Mouse (Mus musculus) liver, embryonic 13.5 days (tissue): ENCODE data around the gene Lims1. TPM values are rescaled to one million over a fixed set of nuclear protein-coding genes. Genes with fewer than 3 reads are reported as not detected.

Experiments
- ATAC-seq: fragments of 200-750 bp; cut with Nextera tagmentation; 2 replicates; pipeline ENCODE4 v1.8.0; 2017; ENCODE audit warnings: low read depth, mild to moderate bottlenecking, moderate number of reproducible peaks, moderate library complexity
- DNase-seq: peaks from one replicate; pipeline ENCODE4 v3.0.0; 2022
- H3K27ac ChIP-seq: fragments of 300-500 bp; sonication (generic); 2 replicates; pipeline ENCODE4 v1.5.1; 2015; ENCODE audit warnings: moderate library complexity, mild to moderate bottlenecking, inconsistent platforms
- H3K27me3 ChIP-seq: fragments of 300-500 bp; sonication (generic); 2 replicates; pipeline ENCODE4 v1.6.1; 2015; ENCODE audit warnings: mild to moderate bottlenecking, inconsistent platforms
- H3K36me3 ChIP-seq: fragments of 300-500 bp; sonication (generic); 2 replicates; pipeline ENCODE4 v1.6.1; 2015; ENCODE audit warnings: mild to moderate bottlenecking, inconsistent platforms
- H3K4me1 ChIP-seq: fragments of 300-500 bp; sonication (generic); replicated peaks from 2 replicates; pipeline ENCODE4 v1.6.1; 2015; ENCODE audit warnings: inconsistent platforms
- H3K4me2 ChIP-seq: fragments of 300-500 bp; sonication (generic); 2 replicates; pipeline ENCODE4 v1.6.1; 2015; ENCODE audit warnings: inconsistent platforms, mild to moderate bottlenecking, moderate library complexity
- H3K4me3 ChIP-seq: fragments of 300-500 bp; sonication (generic); replicated peaks from 2 replicates; pipeline ENCODE4 v1.5.1; 2015; ENCODE audit warnings: mild to moderate bottlenecking, inconsistent platforms
- H3K9ac ChIP-seq: fragments of 300-500 bp; sonication (generic); 2 replicates; pipeline ENCODE4 v1.6.1; 2015; ENCODE audit warnings: mild to moderate bottlenecking, inconsistent platforms
- H3K9me3 ChIP-seq: fragments of 300-500 bp; sonication (generic); replicated peaks from 2 replicates; pipeline ENCODE4 v1.6.1; 2016; ENCODE audit warnings: inconsistent platforms
- WGBS: fragments of 180-500 bp; shearing (Covaris S2); methylation state at CpG from one replicate; pipeline ENCODE4 v1.1.7; 2015; ENCODE audit not compliant: insufficient replicate concordance; 5-methylcytosine and 5-hydroxymethylcytosine counted together
- polyA plus RNA-seq: library from polyadenylated mRNA; unstranded; fragments of >200 nt; fragmentation: Nextera tagmentation; extraction: Ambion mirVana; gene quantifications from 2 replicates; pipeline ENCODE4 v1.2.1, GENCODE M21; 2015

Gene Lims1
- polyA plus RNA-seq, 1 experiment from 2014 or later = 107 TPM

- H3K4me1 ChIP-seq = peaks cover 53% of the 10 kb centered on the region
- H3K4me2 ChIP-seq = no peak overlapping the region
- ATAC-seq (no peak), DNase-seq (no peak)
- no peaks in the 10 kb centered on the region for H3K27me3 ChIP-seq
- H3K27ac ChIP-seq = no peak overlapping the region; the same call in 1 of the 2 replicates
- WGBS = 35% methylated on average over 3 of the region's 3 CpGs
- H3K36me3 ChIP-seq = no peaks in the 10 kb centered on the region
- no peak overlapping the region for H3K9ac ChIP-seq
- no peaks in the 10 kb centered on the region for H3K9me3 ChIP-seq
- no peak overlapping the region for H3K4me3 ChIP-seq
Measured at GRCm38 (mm10) chr10:58350600-58350999, 27.3 kb downstream of the Lims1 start.

- H3K27me3 ChIP-seq = no peaks in the 10 kb centered on the region
- no peak overlapping the region for H3K4me3 ChIP-seq
- no peak overlapping the region for H3K4me2 ChIP-seq
- peaks cover 54% of the 10 kb centered on the region for H3K4me1 ChIP-seq
- no peak overlapping the region for H3K9ac ChIP-seq
- H3K9me3 ChIP-seq = no peaks in the 10 kb centered on the region
- H3K27ac ChIP-seq = 0 out of 2 replicates have a peak overlapping the region, but pooled peaks have one; percentile 31
- no peak for ATAC-seq
- no peak for DNase-seq
- H3K36me3 ChIP-seq = no peaks in the 10 kb centered on the region
- 29% methylated on average over 2 of the region's 2 CpGs for WGBS
Measured at GRCm38 (mm10) chr10:58351670-58352069, 28.4 kb downstream of the Lims1 start.

GRCm38 (mm10) chr10:58352364-58352763 lies 29.1 kb downstream of the Lims1 start:
- ATAC-seq (no peak), DNase-seq (no peak)
- no peak overlapping the region for H3K27ac ChIP-seq
- H3K4me1 ChIP-seq = peaks cover 54% of the 10 kb centered on the region
- no peaks in the 10 kb centered on the region for H3K36me3 ChIP-seq
- no peaks in the 10 kb centered on the region for H3K9me3 ChIP-seq
- no peak overlapping the region for H3K9ac ChIP-seq
- no peaks in the 10 kb centered on the region for H3K27me3 ChIP-seq
- WGBS = 56% methylated on average over 3 of the region's 3 CpGs
- H3K4me2 ChIP-seq = no peak overlapping the region
- H3K4me3 ChIP-seq = no peak overlapping the region

GRCm38 (mm10) chr10:58354561-58354960 lies 31.3 kb downstream of the Lims1 start:
- no peak overlapping the region for H3K9ac ChIP-seq
- peak overlapping the region; percentile 15 for H3K27ac ChIP-seq
- no peaks in the 10 kb centered on the region for H3K36me3 ChIP-seq
- H3K4me3 ChIP-seq = no peak overlapping the region
- H3K9me3 ChIP-seq = no peaks in the 10 kb centered on the region
- DNase-seq (no peak), ATAC-seq (peak; percentile 86)
- WGBS = 3% methylated on average over 3 of the region's 3 CpGs
- H3K4me2 ChIP-seq = peak overlapping the region; percentile 19
- peaks cover 57% of the 10 kb centered on the region for H3K4me1 ChIP-seq
- H3K27me3 ChIP-seq = no peaks in the 10 kb centered on the region

- no peaks in the 10 kb centered on the region for H3K27me3 ChIP-seq
- no peak overlapping the region for H3K9ac ChIP-seq
- DNase-seq (no peak), ATAC-seq (no peak)
- H3K4me1 ChIP-seq = peaks cover 46% of the 10 kb centered on the region
- H3K36me3 ChIP-seq = no peaks in the 10 kb centered on the region
- peak overlapping the region; percentile 6; the same call in 1 of the 2 replicates for H3K27ac ChIP-seq
- H3K9me3 ChIP-seq = no peaks in the 10 kb centered on the region
- H3K4me2 ChIP-seq = no peak overlapping the region
- 83% methylated on average over 3 of the region's 3 CpGs for WGBS
- no peak overlapping the region for H3K4me3 ChIP-seq
Measured at GRCm38 (mm10) chr10:58356460-58356859, 33.2 kb downstream of the Lims1 start.

- no peaks in the 10 kb centered on the region for H3K27me3 ChIP-seq
- no peaks in the 10 kb centered on the region for H3K9me3 ChIP-seq
- DNase-seq = no peak
- H3K4me3 ChIP-seq = no peak overlapping the region
- no peak for ATAC-seq
- H3K4me2 ChIP-seq = no peak overlapping the region
- H3K27ac ChIP-seq = no peak overlapping the region
- no peaks in the 10 kb centered on the region for H3K36me3 ChIP-seq
- peaks cover 44% of the 10 kb centered on the region for H3K4me1 ChIP-seq
- H3K9ac ChIP-seq = no peak overlapping the region
- WGBS = 36% methylated on average over 2 of the region's 2 CpGs
Measured at GRCm38 (mm10) chr10:58359123-58359522, 35.9 kb downstream of the Lims1 start.

- H3K4me1 ChIP-seq = peaks cover 44% of the 10 kb centered on the region
- no peak overlapping the region for H3K27ac ChIP-seq
- H3K9me3 ChIP-seq = no peaks in the 10 kb centered on the region
- DNase-seq (no peak), ATAC-seq (no peak)
- no peak overlapping the region for H3K4me2 ChIP-seq
- no peaks in the 10 kb centered on the region for H3K27me3 ChIP-seq
- no peaks in the 10 kb centered on the region for H3K36me3 ChIP-seq
- 75% methylated on average over 7 of the region's 7 CpGs for WGBS
- H3K9ac ChIP-seq = no peak overlapping the region
- H3K4me3 ChIP-seq = no peak overlapping the region
Measured at GRCm38 (mm10) chr10:58359952-58360351, 36.7 kb downstream of the Lims1 start.

- H3K9ac ChIP-seq = 0 out of 2 replicates have a peak overlapping the region, but pooled peaks have one; percentile 18
- WGBS = 30% methylated on average over 1 of the region's 1 CpGs
- no peaks in the 10 kb centered on the region; the same call in 1 of the 2 replicates for H3K36me3 ChIP-seq
- H3K27me3 ChIP-seq = no peaks in the 10 kb centered on the region
- no peak overlapping the region for H3K4me2 ChIP-seq
- no peaks in the 10 kb centered on the region for H3K9me3 ChIP-seq
- no peak overlapping the region for H3K4me3 ChIP-seq
- ATAC-seq (no peak), DNase-seq (no peak)
- no peak overlapping the region for H3K27ac ChIP-seq
- H3K4me1 ChIP-seq = peaks cover 55% of the 10 kb centered on the region
Measured at GRCm38 (mm10) chr10:58362745-58363144, 39.5 kb downstream of the Lims1 start.

- Histone ChIP-seq H3K9me3 (no peaks in the 10 kb centered on the region), H3K27ac (peak overlapping the region; percentile 54), H3K4me3 (no peak overlapping the region), H3K4me1 (peaks cover 71% of the 10 kb centered on the region), H3K27me3 (no peaks in the 10 kb centered on the region), H3K9ac (0 out of 2 replicates have a peak overlapping the region, but pooled peaks have one; percentile 1), H3K36me3 (no peaks in the 10 kb centered on the region; the same call in 1 of the 2 replicates), H3K4me2 (peak overlapping the region; percentile 13)
- ATAC-seq (peak; percentile 32; the same call in 1 of the 2 replicates), DNase-seq (no peak)
- 62% methylated on average over 5 of the region's 5 CpGs for WGBS
Measured at GRCm38 (mm10) chr10:58364770-58365515, 41.7 kb downstream of the Lims1 start.

- Histone ChIP-seq H3K9me3 (no peaks in the 10 kb centered on the region), H3K27me3 (no peaks in the 10 kb centered on the region), H3K27ac (peak overlapping the region; percentile 95), H3K36me3 (no peaks in the 10 kb centered on the region; the same call in 1 of the 2 replicates), H3K9ac (peak overlapping the region; percentile 67), H3K4me1 (peaks cover 92% of the 10 kb centered on the region), H3K4me3 (peak overlapping the region; percentile 26), H3K4me2 (peak overlapping the region; percentile 75)
- 72% methylated on average over 7 of the region's 7 CpGs for WGBS
- DNase-seq (no peak), ATAC-seq (peak; percentile 30)
Measured at GRCm38 (mm10) chr10:58368791-58369706, 45.8 kb downstream of the Lims1 start.

- peak overlapping the region; percentile 26 for H3K4me3 ChIP-seq
- peak overlapping the region; percentile 67 for H3K9ac ChIP-seq
- ATAC-seq (peak; percentile 83), DNase-seq (peak; percentile 59)
- H3K36me3 ChIP-seq = no peaks in the 10 kb centered on the region; the same call in 1 of the 2 replicates
- peaks cover 92% of the 10 kb centered on the region for H3K4me1 ChIP-seq
- H3K9me3 ChIP-seq = no peaks in the 10 kb centered on the region
- no peaks in the 10 kb centered on the region for H3K27me3 ChIP-seq
- 6% methylated on average over 3 of the region's 3 CpGs for WGBS
- peak overlapping the region; percentile 75 for H3K4me2 ChIP-seq
- peak overlapping the region; percentile 95 for H3K27ac ChIP-seq
Measured at GRCm38 (mm10) chr10:58369707-58370093, 46.4 kb downstream of the Lims1 start.
